Comparison of ENCODE assay signal across 24 mouse cellular contexts in genomic region chr19:12373004-12373403, GRCm38 (mm10). TPM values are rescaled to one million over a fixed set of nuclear protein-coding genes. Genes with fewer than 3 reads are reported as not detected.
"Had no signal": no experiment of that assay in that cellular context is flagged by ENCODE, and none has a peak within 500 bp of the region (broad histone marks: within the 10 kb centered on the region; RNA-seq: fewer than 3 reads in every experiment).

No protein-coding gene starts in this region.

- H3K9ac ChIP-seq: lung, embryonic 14.5 days; midbrain, embryonic 12.5 days; neural tube, embryonic 13.5 days; stomach, embryonic 15.5 days had no signal

- ATAC-seq: midbrain, embryonic 16.5 days had no signal

- H3K36me3 ChIP-seq: midbrain, embryonic 10.5 days; midbrain, embryonic 12.5 days; neural tube, embryonic 13.5 days; stomach, embryonic 15.5 days had no signal

- H3K27me3 ChIP-seq: midbrain, embryonic 12.5 days; neural tube, embryonic 13.5 days; stomach, embryonic 15.5 days had no signal

- H3K4me1 ChIP-seq: midbrain, embryonic 10.5 days; midbrain, embryonic 12.5 days; neural tube, embryonic 13.5 days; stomach, embryonic 15.5 days had no signal

- DNase-seq: lung, adult 18-20 months; lung, embryonic 14.5 days; lung, postnatal 10 days; lung, postnatal 4 days; midbrain, embryonic 14.5 days; right cerebral cortex, postnatal 14 days; thymus, adult 2 months; thymus, postnatal 25 days; thymus, postnatal 4 days had no signal

- H3K9me3 ChIP-seq: midbrain, embryonic 10.5 days; midbrain, embryonic 12.5 days; neural tube, embryonic 13.5 days; stomach, embryonic 15.5 days had no signal

- H3K27ac ChIP-seq: midbrain, embryonic 10.5 days; midbrain, embryonic 12.5 days; neural tube, embryonic 13.5 days; stomach, embryonic 15.5 days; stomach, postnatal 0 days had no signal

- H3K4me3 ChIP-seq: midbrain, embryonic 10.5 days; midbrain, embryonic 12.5 days; myocyte; neural tube, embryonic 13.5 days; stomach, embryonic 15.5 days had no signal

- H3K4me2 ChIP-seq: lung, embryonic 14.5 days; midbrain, embryonic 12.5 days; neural tube, embryonic 13.5 days; stomach, embryonic 15.5 days had no signal

RNA-seq across cellular contexts. Expression of gene Olfr1440, which starts 14.1 kb away (rescaled TPM):
- total RNA-seq: megakaryocyte, adult 5-6 weeks; megakaryocyte-erythroid progenitor cell, adult 5-6 weeks; neutrophil, adult 5-6 weeks had no signal
- polyA plus RNA-seq: lung, embryonic 14.5 days; lung, embryonic 16.5 days; midbrain, embryonic 10.5 days; midbrain, embryonic 12.5 days; midbrain, embryonic 14.5 days; midbrain, embryonic 16.5 days; myocyte; neural tube, embryonic 11.5 days; neural tube, embryonic 13.5 days; spleen, adult 2 months; stomach, embryonic 15.5 days; stomach, postnatal 0 days; testis, adult 2 months; thymus, adult 2 months; urinary bladder, adult 2 months had no signal

RNA-seq across cellular contexts. Expression of gene Olfr1438-ps1, which starts 37.3 kb away (rescaled TPM):
- total RNA-seq: megakaryocyte, adult 5-6 weeks; megakaryocyte-erythroid progenitor cell, adult 5-6 weeks; neutrophil, adult 5-6 weeks had no signal
- polyA plus RNA-seq: lung, embryonic 14.5 days; lung, embryonic 16.5 days; midbrain, embryonic 10.5 days; midbrain, embryonic 12.5 days; midbrain, embryonic 14.5 days; midbrain, embryonic 16.5 days; myocyte; neural tube, embryonic 11.5 days; neural tube, embryonic 13.5 days; spleen, adult 2 months; stomach, embryonic 15.5 days; stomach, postnatal 0 days; testis, adult 2 months; thymus, adult 2 months; urinary bladder, adult 2 months had no signal

RNA-seq across cellular contexts. Expression of gene Olfr1441, which starts 44.2 kb away (rescaled TPM):
- total RNA-seq: megakaryocyte, adult 5-6 weeks; megakaryocyte-erythroid progenitor cell, adult 5-6 weeks; neutrophil, adult 5-6 weeks had no signal
- polyA plus RNA-seq: lung, embryonic 14.5 days; lung, embryonic 16.5 days; midbrain, embryonic 10.5 days; midbrain, embryonic 12.5 days; midbrain, embryonic 14.5 days; midbrain, embryonic 16.5 days; myocyte; neural tube, embryonic 11.5 days; neural tube, embryonic 13.5 days; spleen, adult 2 months; stomach, embryonic 15.5 days; stomach, postnatal 0 days; testis, adult 2 months; thymus, adult 2 months; urinary bladder, adult 2 months had no signal

RNA-seq across cellular contexts. Expression of gene Olfr1437, which starts 48.1 kb away (rescaled TPM):
- total RNA-seq: megakaryocyte, adult 5-6 weeks; megakaryocyte-erythroid progenitor cell, adult 5-6 weeks had no signal
- polyA plus RNA-seq: lung, embryonic 14.5 days; lung, embryonic 16.5 days; midbrain, embryonic 10.5 days; midbrain, embryonic 12.5 days; midbrain, embryonic 14.5 days; midbrain, embryonic 16.5 days; myocyte; neural tube, embryonic 11.5 days; neural tube, embryonic 13.5 days; spleen, adult 2 months; stomach, embryonic 15.5 days; stomach, postnatal 0 days; testis, adult 2 months; thymus, adult 2 months; urinary bladder, adult 2 months had no signal

RNA-seq across cellular contexts. Expression of gene Pfpl, which starts 54.7 kb away (rescaled TPM):
- total RNA-seq: megakaryocyte, adult 5-6 weeks; megakaryocyte-erythroid progenitor cell, adult 5-6 weeks; neutrophil, adult 5-6 weeks had no signal
- polyA plus RNA-seq: lung, embryonic 14.5 days; lung, embryonic 16.5 days; midbrain, embryonic 10.5 days; midbrain, embryonic 12.5 days; midbrain, embryonic 14.5 days; midbrain, embryonic 16.5 days; neural tube, embryonic 11.5 days; spleen, adult 2 months; stomach, embryonic 15.5 days; stomach, postnatal 0 days; urinary bladder, adult 2 months had no signal
